Comparison of ENCODE assay signal across 24 mouse cellular contexts in genomic region chr1:183868965-183869364, GRCm38 (mm10).
DNase-seq lines count a peak whose midpoint lies in the region; ATAC-seq and TF ChIP-seq lines count a peak whose summit lies in the region.
"Had no signal": no experiment of that assay in that cellular context is flagged by ENCODE, and none has a peak within 500 bp of the region (broad histone marks: within the 10 kb centered on the region; RNA-seq: fewer than 3 reads in every experiment).

No protein-coding gene starts in this region.

- H3K27me3 ChIP-seq in myocyte (ENCODE audit: control insufficient read depth, insufficient read depth, insufficient read length), result no peaks in the 10 kb centered on the region
- H3K27me3 ChIP-seq in heart, embryonic 12.5 days (replicated peaks), result no peaks in the 10 kb centered on the region
- H3K27me3 ChIP-seq: CH12.LX; embryonic facial prominence, embryonic 13.5 days; forebrain, embryonic 13.5 days; forebrain, embryonic 15.5 days; Patski had no signal

- H3K9me3 ChIP-seq in heart, embryonic 12.5 days (replicated peaks), result no peaks in the 10 kb centered on the region
- H3K9me3 ChIP-seq: embryonic facial prominence, embryonic 13.5 days; forebrain, embryonic 13.5 days; forebrain, embryonic 15.5 days had no signal

- no peaks in the 10 kb centered on the region for H3K79me2 ChIP-seq in myocyte (ENCODE audit: control insufficient read depth, insufficient read depth)

- DNase-seq in 3134 (ENCODE audit: extremely low read depth, insufficient read length, low spot score) (peak; percentile 30), 3T3-L1 (ENCODE audit: low read depth, low spot score) (peak; percentile 63)
- peak; percentile 36 for DNase-seq in Muller cell, postnatal 12 days (ENCODE audit: inconsistent ontology term)
- DNase-seq in left cerebral cortex, adult 2 months (ENCODE audit: extremely low spot score in 1 of 2, low spot score in 2 of 2), result no peak
- no peak for DNase-seq in right cerebral cortex, postnatal 10 days (ENCODE audit: low spot score in 2 of 2)
- DNase-seq: adrenal gland, adult 8-10 months; adrenal gland, postnatal 14 days; adrenal gland, postnatal 36 days; cerebellum, adult 11-12 months; cerebellum, adult 2 months; cerebellum, adult 9-10 months; cerebellum, postnatal 10 days; cerebellum, postnatal 25 days; forebrain, postnatal 0 days had no signal

- intact Hi-C loops in left cerebral cortex, adult 2 months (cut with DNase I), result no loop called here

- no peak overlapping the region for H3K27ac ChIP-seq in left cerebral cortex, adult 2 months
- H3K27ac ChIP-seq in heart, embryonic 12.5 days (ENCODE audit: poor library complexity, severe bottlenecking), result no peak overlapping the region
- H3K27ac ChIP-seq: embryonic facial prominence, embryonic 13.5 days; forebrain, embryonic 13.5 days; forebrain, embryonic 15.5 days had no signal

- no peak overlapping the region for H3ac ChIP-seq in myocyte (ENCODE audit: control insufficient read depth, insufficient read length)

- no peak overlapping the region for H3K4me3 ChIP-seq in myocyte
- H3K4me3 ChIP-seq in left cerebral cortex, adult 2 months, result no peak overlapping the region
- H3K4me3 ChIP-seq in heart, embryonic 12.5 days, result no peak overlapping the region
- H3K4me3 ChIP-seq: embryonic facial prominence, embryonic 13.5 days; forebrain, embryonic 13.5 days; forebrain, embryonic 15.5 days had no signal

- TF ChIP-seq POLR2A in myocyte (IDR thresholded peaks at IDR 0.05; ENCODE audit: insufficient read length, low read depth), result no peak

- peak overlapping the region; percentile 63 for H3K4me2 ChIP-seq in myocyte (ENCODE audit: low read depth)
- H3K4me2 ChIP-seq in heart, embryonic 12.5 days, result no peak overlapping the region
- H3K4me2 ChIP-seq: embryonic facial prominence, embryonic 13.5 days; forebrain, embryonic 13.5 days; forebrain, embryonic 15.5 days had no signal

- TF ChIP-seq CTCF in left cerebral cortex, adult 2 months (IDR thresholded peaks at IDR 0.05), result no peak

- no peak for ATAC-seq in heart, embryonic 12.5 days (ENCODE audit: insufficient number of reproducible peaks, low FRiP score)
- ATAC-seq: activated CD4-positive, CD25-positive, alpha-beta regulatory T cell, adult 4 months; CD4-positive, CD25-positive, alpha-beta regulatory T cell, adult 4 months; forebrain, embryonic 13.5 days; forebrain, embryonic 15.5 days; forebrain, postnatal 0 days; Patski had no signal

- no peaks in the 10 kb centered on the region for H3K36me3 ChIP-seq in myocyte (ENCODE audit: control insufficient read depth, insufficient read depth)
- H3K36me3 ChIP-seq in heart, embryonic 12.5 days, result no peaks in the 10 kb centered on the region
- H3K36me3 ChIP-seq: embryonic facial prominence, embryonic 13.5 days; forebrain, embryonic 15.5 days; G1E had no signal

- 94% methylated on average over 5 of the region's 5 CpGs for WGBS in heart, embryonic 12.5 days

- H3K9ac ChIP-seq in heart, embryonic 12.5 days, result no peak overlapping the region
- H3K9ac ChIP-seq: embryonic facial prominence, embryonic 13.5 days; forebrain, embryonic 13.5 days; forebrain, embryonic 15.5 days; forebrain, postnatal 0 days had no signal

- H3K4me1 ChIP-seq in heart, embryonic 12.5 days (replicated peaks), result no peaks in the 10 kb centered on the region
- H3K4me1 ChIP-seq: embryonic facial prominence, embryonic 13.5 days; forebrain, embryonic 13.5 days; forebrain, embryonic 15.5 days had no signal

TF ChIP-seq in myocyte, 11 proteins besides CTCF, POLR2A, EP300 and RAD21:
- TF ChIP-seq USF1 (IDR thresholded peaks at IDR 0.05; ENCODE audit: low read depth) (no peak), TCF12 (IDR thresholded peaks at IDR 0.05; ENCODE audit: insufficient read depth, poor library complexity, severe bottlenecking) (peak; percentile 81), REST (IDR thresholded peaks at IDR 0.05; ENCODE audit: insufficient read depth, insufficient read length) (no peak), MYOG (IDR thresholded peaks at IDR 0.05; ENCODE audit: control insufficient read depth in 1 of 3, insufficient read depth in 1 of 3, insufficient read length in 2 of 3, low read depth in 2 of 3) (peak in 2 of 3 experiments; percentile 73 to 84), SRF (IDR thresholded peaks at IDR 0.05; ENCODE audit: control insufficient read depth, insufficient read length, low read depth) (no peak), MYOD1 (IDR thresholded peaks at IDR 0.05; ENCODE audit: control insufficient read depth in 1 of 3, insufficient read length in 2 of 3, low read depth in 2 of 3) (peak; percentile 95 to 98 (median 96)), POLR2AphosphoS2 (IDR thresholded peaks at IDR 0.05; ENCODE audit: insufficient read length, low read depth) (no peak), MAX (IDR thresholded peaks at IDR 0.05; ENCODE audit: low read depth) (no peak), CEBPB (IDR thresholded peaks at IDR 0.05; ENCODE audit: insufficient read depth, poor library complexity, severe bottlenecking) (0 out of 2 replicates have a peak, but pooled peaks have one; percentile 14), E2F4 (IDR thresholded peaks at IDR 0.05; ENCODE audit: insufficient read depth) (no peak), TCF3 (IDR thresholded peaks at IDR 0.05; ENCODE audit: insufficient read length, low read depth) (peak; percentile 62)

Comparison
In these comparisons a context has a peak if more than half of its experiments do, and no peak if none do; other contexts are left out.
1. DNase-seq: peak in 3134 (single experiment), 3T3-L1 (single experiment) and Muller cell, postnatal 12 days (single experiment); none in left cerebral cortex, adult 2 months (0 of 2) and right cerebral cortex, postnatal 10 days (0 of 2).